Mouse (Mus musculus): ENCODE data around the gene Dohh. TPM values are rescaled to one million over a fixed set of nuclear protein-coding genes. Genes with fewer than 3 reads are reported as not detected.

The Dohh gene
- total and polyA plus RNA-seq, 3 experiments: 78.2 to 131 (median 81.7) TPM

GRCm38 (mm10) chr10:81408424-81408729 is 24.1 kb downstream of the Dohh start:
- dilution Hi-C loops (cut with MboI; ENCODE audit: extremely low pct_ligation_motif_present, extremely low pct_unique_long_range_greater_than_20kb, low sequenced_read_pairs): no loop called here
- H3K27me3 ChIP-seq (replicated peaks): no peaks in the 10 kb centered on the region
- TF ChIP-seq TBP (conservative IDR thresholded peaks at IDR 0.05; ENCODE audit: low read depth, low read length) (no peak), JUN (IDR thresholded peaks at IDR 0.05; ENCODE audit: insufficient read depth, low read depth, low read length) (no peak), E2F4 (IDR thresholded peaks at IDR 0.05; ENCODE audit: insufficient replicate concordance, low read depth, low read length) (no peak), NELFE (IDR thresholded peaks at IDR 0.05; ENCODE audit: low read depth, low read length) (no peak), CHD2 (IDR thresholded peaks at IDR 0.05; ENCODE audit: low read length) (no peak), EP300 (IDR thresholded peaks at IDR 0.05; ENCODE audit: low read length) (no peak), USF2 (conservative IDR thresholded peaks at IDR 0.05; ENCODE audit: low read depth, low read length) (no peak), ZNF384 (IDR thresholded peaks at IDR 0.05; ENCODE audit: low read depth, low read length) (no peak), ZKSCAN1 (IDR thresholded peaks at IDR 0.05; ENCODE audit: borderline replicate concordance, low read depth, low read length) (no peak), USF1 (IDR thresholded peaks at IDR 0.05; ENCODE audit: low read depth, low read length) (no peak), CTCF (conservative IDR thresholded peaks at IDR 0.05 in 1 of 2, IDR thresholded peaks at IDR 0.05 in 1 of 2; ENCODE audit: low read depth in 2 of 2, low read length in 2 of 2) (no peak), NRF1 (IDR thresholded peaks at IDR 0.05; ENCODE audit: low read depth, low read length) (no peak), GABPA (IDR thresholded peaks at IDR 0.05; ENCODE audit: insufficient replicate concordance, low read depth, low read length) (no peak), ZC3H11A (IDR thresholded peaks at IDR 0.05; ENCODE audit: low read depth, low read length) (no peak), SIN3A (IDR thresholded peaks at IDR 0.05; ENCODE audit: low read length) (no peak), CHD1 (IDR thresholded peaks at IDR 0.05; ENCODE audit: low read depth, low read length) (no peak)
- no peaks in the 10 kb centered on the region for H3K9me3 ChIP-seq (replicated peaks; ENCODE audit: low read length)
- H3K4me2 ChIP-seq (ENCODE audit: insufficient read depth, low read depth, poor library complexity, severe bottlenecking): no peak overlapping the region
- H3K9ac ChIP-seq (ENCODE audit: insufficient read depth, low read depth): no peak overlapping the region
- no peaks in the 10 kb centered on the region for H3K79me2 ChIP-seq (replicated peaks; ENCODE audit: control insufficient read depth, extremely low read depth, insufficient read depth, poor library complexity, severe bottlenecking)
- H3K36me3 ChIP-seq (replicated peaks in 1 of 2; ENCODE audit: control insufficient read depth in 1 of 2, insufficient read depth in 1 of 2, low read length in 1 of 2): peaks cover 50 to 61% of the 10 kb centered on the region in 2 experiments
- no peak overlapping the region for H3K27ac ChIP-seq (ENCODE audit: insufficient read depth, low read depth)
- in situ Hi-C loops (cut with MboI; ENCODE audit: low pct_ligation_motif_present, low pct_unique_long_range_greater_than_20kb, low sequenced_read_pairs): loop anchor here (5.0 kb wide), 1 partner anchor 34 kb away; no protein-coding TSS in a partner anchor
- H3K4me3 ChIP-seq (replicated peaks in 1 of 3; ENCODE audit: low read depth in 2 of 3, low read length in 2 of 3, poor library complexity in 1 of 3): no peak overlapping the region
- DNase-seq (ENCODE audit: extremely low read depth): no peak
- peaks cover 56 to 77% of the 10 kb centered on the region in 2 experiments for H3K4me1 ChIP-seq (ENCODE audit: control insufficient read depth in 1 of 2, insufficient read depth in 2 of 2)

GRCm38 (mm10) chr10:81408871-81409291 is 24.7 kb downstream of the Dohh start:
- Histone ChIP-seq H3K27ac (ENCODE audit: insufficient read depth, low read depth) (no peak overlapping the region), H3K27me3 (replicated peaks) (no peaks in the 10 kb centered on the region), H3K9me3 (replicated peaks; ENCODE audit: low read length) (no peaks in the 10 kb centered on the region), H3K9ac (ENCODE audit: insufficient read depth, low read depth) (no peak overlapping the region), H3K4me3 (replicated peaks in 1 of 3; ENCODE audit: low read depth in 2 of 3, low read length in 2 of 3, poor library complexity in 1 of 3) (peak overlapping the region in 1 of 3 experiments; percentile 3), H3K4me1 (ENCODE audit: control insufficient read depth in 1 of 2, insufficient read depth in 2 of 2) (peaks cover 60 to 79% of the 10 kb centered on the region in 2 experiments), H3K36me3 (replicated peaks in 1 of 2; ENCODE audit: control insufficient read depth in 1 of 2, insufficient read depth in 1 of 2, low read length in 1 of 2) (peaks cover 50 to 63% of the 10 kb centered on the region in 2 experiments), H3K79me2 (replicated peaks; ENCODE audit: control insufficient read depth, extremely low read depth, insufficient read depth, poor library complexity, severe bottlenecking) (0 out of 2 replicates have a peak, but pooled peaks cover under 1% of the 10 kb centered on the region), H3K4me2 (ENCODE audit: insufficient read depth, low read depth, poor library complexity, severe bottlenecking) (no peak overlapping the region)
- in situ Hi-C loops (cut with MboI; ENCODE audit: low pct_ligation_motif_present, low pct_unique_long_range_greater_than_20kb, low sequenced_read_pairs): loop anchor here (5.0 kb wide), 1 partner anchor 33 kb away; no protein-coding TSS in a partner anchor
- dilution Hi-C loops (cut with MboI; ENCODE audit: extremely low pct_ligation_motif_present, extremely low pct_unique_long_range_greater_than_20kb, low sequenced_read_pairs): no loop called here
- peak; percentile 83 for DNase-seq (ENCODE audit: extremely low read depth)
- TF ChIP-seq GABPA (IDR thresholded peaks at IDR 0.05; ENCODE audit: insufficient replicate concordance, low read depth, low read length): no peak
- peak; percentile 82 for TF ChIP-seq SMC3 (IDR thresholded peaks at IDR 0.05; ENCODE audit: low read depth, low read length)
- TF ChIP-seq MAZ (IDR thresholded peaks at IDR 0.05; ENCODE audit: low read depth, low read length): peak; percentile 53; the same call in 1 of the 2 replicates
- 0 out of 2 replicates have a peak, but pooled peaks have one; percentile 4 for TF ChIP-seq TCF12 (IDR thresholded peaks at IDR 0.05; ENCODE audit: low read depth, low read length)
- TF ChIP-seq MAX (IDR thresholded peaks at IDR 0.05; ENCODE audit: low read length): 0 out of 2 replicates have a peak, but pooled peaks have one; percentile 29
- peak; percentile 61; the same call in 1 of the 2 replicates for TF ChIP-seq MYC (IDR thresholded peaks at IDR 0.05; ENCODE audit: low read depth, low read length)
- peak; percentile 60 to 85 for TF ChIP-seq CTCF (conservative IDR thresholded peaks at IDR 0.05 in 1 of 2, IDR thresholded peaks at IDR 0.05 in 1 of 2; ENCODE audit: low read depth in 2 of 2, low read length in 2 of 2)
- peak; percentile 54 for TF ChIP-seq RAD21 (IDR thresholded peaks at IDR 0.05; ENCODE audit: low read depth, low read length)
- TF ChIP-seq MXI1 (IDR thresholded peaks at IDR 0.05; ENCODE audit: low read depth, low read length): peak; percentile 27; the same call in 1 of the 2 replicates
- TF ChIP-seq HCFC1 (IDR thresholded peaks at IDR 0.05; ENCODE audit: low read depth, low read length): no peak
- 0 out of 2 replicates have a peak, but pooled peaks have one; percentile 50 for TF ChIP-seq ELF1 (IDR thresholded peaks at IDR 0.05; ENCODE audit: low read depth, low read length)
- no peak for TF ChIP-seq POLR2AphosphoS2 (IDR thresholded peaks at IDR 0.05; ENCODE audit: low read depth, low read length)
- 0 out of 2 replicates have a peak, but pooled peaks have one; percentile 25 for TF ChIP-seq EP300 (IDR thresholded peaks at IDR 0.05; ENCODE audit: low read length)

All from CH12.LX (cell line).